Mouse (Mus musculus) C2C12 (cell line): ENCODE measurements at regions not wholly inside any gene's neighbourhood (a gene's known extent, or its start where the extent isn't known, plus 50 kb on each side); places are given as distances from the start of the nearest gene placed in this dataset.

Experiments
- H3K27me3 ChIP-seq: one replicate; pipeline ENCODE4 v1.6.1; 2011; ENCODE audit not compliant: control insufficient read depth, insufficient read depth, insufficient read length
- H3K36me3 ChIP-seq: one replicate; pipeline ENCODE4 v1.6.1; 2011; ENCODE audit not compliant: control insufficient read depth, insufficient read depth
- H3K4me3 ChIP-seq: one replicate; pipeline ENCODE4 v1.5.1; 2011; ENCODE audit warnings: mild to moderate bottlenecking, control low read depth; ENCODE audit not compliant: poor library complexity, insufficient read depth, severe bottlenecking
- H3K79me2 ChIP-seq: one replicate; pipeline ENCODE4 v1.6.1; 2011; ENCODE audit not compliant: control insufficient read depth, insufficient read depth
- H3K79me3 ChIP-seq: one replicate; pipeline ENCODE4 v1.6.1; 2011; ENCODE audit warnings: low read depth, control low read depth
- H3ac ChIP-seq: one replicate; pipeline ENCODE3; 2011; ENCODE audit warnings: low read depth; ENCODE audit not compliant: control insufficient read depth, insufficient read length
- CEBPB ChIP-seq: IDR thresholded peaks from one replicate; pipeline ENCODE4 v1.6.1; 2011; ENCODE audit warnings: low read depth, mild to moderate bottlenecking, control low read depth, moderate library complexity
- CTCF ChIP-seq: IDR thresholded peaks from one replicate; pipeline ENCODE4 v1.5.1; 2011; ENCODE audit not compliant: control insufficient read depth, insufficient read depth, insufficient read length
- FOSL1 ChIP-seq: IDR thresholded peaks from one replicate; pipeline ENCODE4 v1.8.0; 2011; ENCODE audit warnings: mild to moderate bottlenecking, low read length; ENCODE audit not compliant: poor library complexity, insufficient read depth, severe bottlenecking
- MAX ChIP-seq: IDR thresholded peaks from one replicate; pipeline ENCODE4 v1.6.1; 2011; ENCODE audit warnings: mild to moderate bottlenecking, control low read depth
- MYOD1 ChIP-seq: IDR thresholded peaks from one replicate; pipeline ENCODE4 v1.6.1; 2011; ENCODE audit warnings: low read depth; ENCODE audit not compliant: control insufficient read depth, insufficient read length
- MYOG ChIP-seq: IDR thresholded peaks from one replicate; pipeline ENCODE4 v1.6.1; 2011; ENCODE audit not compliant: control insufficient read depth, insufficient read length; ENCODE audit errors: extremely low read depth
- USF1 ChIP-seq: IDR thresholded peaks from one replicate; pipeline ENCODE4 v1.6.1; 2011; ENCODE audit warnings: low read depth, mild to moderate bottlenecking, control low read depth, moderate library complexity

- no peak for TF ChIP-seq MAX
- no peak for TF ChIP-seq USF1
- no peak for TF ChIP-seq CTCF
- no peak for TF ChIP-seq MYOG
- H3K79me3 ChIP-seq, result no peaks in the 10 kb centered on the region
These were observed 115.8 kb downstream of the Lnpk start for GRCm38 (mm10) chr2:74463407-74463806.

GRCm38 (mm10) chr2:74461211-74461844 lies 117.9 kb downstream of the Lnpk start:
- H3K79me3 ChIP-seq, result no peaks in the 10 kb centered on the region
- TF ChIP-seq CEBPB, result no peak
- no peak overlapping the region for H3ac ChIP-seq
- peaks cover 7% of the 10 kb centered on the region for H3K27me3 ChIP-seq
- H3K79me2 ChIP-seq, result no peaks in the 10 kb centered on the region
- no peak overlapping the region for H3K4me3 ChIP-seq
- H3K36me3 ChIP-seq, result no peaks in the 10 kb centered on the region

More at GRCm38 (mm10) chr2:74463407-74463806, 115.8 kb downstream of the Lnpk start:
- H3K36me3 ChIP-seq, result no peaks in the 10 kb centered on the region
- no peak overlapping the region for H3K4me3 ChIP-seq
- no peaks in the 10 kb centered on the region for H3K79me2 ChIP-seq
- H3K27me3 ChIP-seq, result peaks cover 7% of the 10 kb centered on the region
- no peak overlapping the region for H3ac ChIP-seq

GRCm38 (mm10) chr2:74454431-74454830 lies 124.8 kb downstream of the Lnpk start:
- Histone ChIP-seq H3K79me2 (no peaks in the 10 kb centered on the region), H3K36me3 (no peaks in the 10 kb centered on the region), H3ac (no peak overlapping the region), H3K27me3 (peaks cover 3% of the 10 kb centered on the region), H3K79me3 (no peaks in the 10 kb centered on the region), H3K4me3 (no peak overlapping the region)
- TF ChIP-seq FOSL1 (no peak), MYOD1 (no peak), MYOG (no peak), USF1 (no peak), CTCF (no peak), MAX (no peak), CEBPB (no peak)

- no peak for TF ChIP-seq USF1
- no peak for TF ChIP-seq MYOG
- no peak for TF ChIP-seq FOSL1
- no peak for TF ChIP-seq CEBPB
- H3K79me3 ChIP-seq, result no peaks in the 10 kb centered on the region
- peaks cover 3% of the 10 kb centered on the region for H3K27me3 ChIP-seq
- H3K79me2 ChIP-seq, result no peaks in the 10 kb centered on the region
- no peaks in the 10 kb centered on the region for H3K36me3 ChIP-seq
- no peak overlapping the region for H3K4me3 ChIP-seq
- no peak overlapping the region for H3ac ChIP-seq
These were observed 126.6 kb downstream of the Lnpk start for GRCm38 (mm10) chr2:74452679-74453078.

- no peaks in the 10 kb centered on the region for H3K79me2 ChIP-seq
- H3K27me3 ChIP-seq, result peaks cover 3% of the 10 kb centered on the region
- no peaks in the 10 kb centered on the region for H3K79me3 ChIP-seq
- H3ac ChIP-seq, result no peak overlapping the region
- H3K4me3 ChIP-seq, result no peak overlapping the region
- no peak for TF ChIP-seq USF1
- TF ChIP-seq MYOD1, result no peak
- TF ChIP-seq CEBPB, result no peak
- TF ChIP-seq MYOG, result no peak
- no peak for TF ChIP-seq FOSL1
- no peak for TF ChIP-seq CTCF
- no peak for TF ChIP-seq MAX
- no peaks in the 10 kb centered on the region for H3K36me3 ChIP-seq
These were observed 127.7 kb downstream of the Lnpk start for GRCm38 (mm10) chr2:74451578-74451977.

- Histone ChIP-seq H3K79me3 (no peaks in the 10 kb centered on the region), H3ac (no peak overlapping the region), H3K4me3 (no peak overlapping the region), H3K36me3 (no peaks in the 10 kb centered on the region), H3K79me2 (no peaks in the 10 kb centered on the region), H3K27me3 (peaks cover 3% of the 10 kb centered on the region)
- TF ChIP-seq CEBPB (no peak), MYOG (no peak), USF1 (no peak), FOSL1 (no peak), CTCF (no peak)
These were observed 128.2 kb downstream of the Lnpk start for GRCm38 (mm10) chr2:74451038-74451437.
